In the genomic region with DNA sequence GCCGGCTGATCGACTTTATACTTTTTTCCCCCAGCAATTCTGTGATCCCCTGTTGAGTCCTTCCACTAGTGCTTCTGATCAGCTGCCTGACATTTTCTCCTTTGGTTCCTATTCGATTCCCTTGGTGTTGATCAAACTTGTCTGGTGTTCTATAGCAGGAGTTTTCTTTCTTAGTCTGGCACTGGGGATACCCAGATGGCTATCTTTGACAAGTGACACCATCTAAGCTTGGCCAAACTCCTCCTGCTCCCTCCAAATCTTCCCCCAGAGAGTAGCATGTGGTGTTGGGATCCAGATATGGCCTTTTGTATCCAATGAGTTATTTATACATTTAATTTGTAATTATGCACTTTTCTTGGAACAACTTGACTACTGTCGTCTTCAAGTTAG, we compare ENCODE assay signal across 17 mouse cellular contexts.
A peak's percentile ranks its signal among the peaks of the same experiment; 100 is the strongest.
DNase-seq lines count a peak whose midpoint lies in the region; ATAC-seq and TF ChIP-seq lines count a peak whose summit lies in the region.
"Had no signal": no experiment of that assay in that cellular context is flagged by ENCODE, and none has a peak within 500 bp of the region (broad histone marks: within the 10 kb centered on the region; RNA-seq: fewer than 3 reads in every experiment).

No protein-coding gene starts in this region.

- no peaks in the 10 kb centered on the region for H3K9me3 ChIP-seq in hindbrain, embryonic 10.5 days
- no peaks in the 10 kb centered on the region for H3K9me3 ChIP-seq in hindbrain, embryonic 13.5 days
- H3K9me3 ChIP-seq in lung, embryonic 16.5 days (ENCODE audit: control insufficient read depth, low read length), result no peaks in the 10 kb centered on the region
- H3K9me3 ChIP-seq in limb, embryonic 11.5 days (ENCODE audit: control insufficient read depth, low read length), result no peaks in the 10 kb centered on the region

- WGBS in hindbrain, embryonic 10.5 days, result 35% methylated on average over 4 of the region's 4 CpGs
- WGBS in hindbrain, embryonic 13.5 days, result 38% methylated on average over 4 of the region's 4 CpGs
- WGBS in lung, embryonic 16.5 days, result 27% methylated on average over 4 of the region's 4 CpGs
- 19% methylated on average over 4 of the region's 4 CpGs for WGBS in limb, embryonic 11.5 days

- H3ac ChIP-seq in myocyte (ENCODE audit: control insufficient read depth, insufficient read length), result no peak overlapping the region

- TF ChIP-seq POLR2A in myocyte (IDR thresholded peaks at IDR 0.05; ENCODE audit: insufficient read length, low read depth), result no peak

- H3K79me2 ChIP-seq in myocyte (ENCODE audit: control insufficient read depth, insufficient read depth), result no peaks in the 10 kb centered on the region

- no peaks in the 10 kb centered on the region for H3K36me3 ChIP-seq in hindbrain, embryonic 10.5 days
- no peaks in the 10 kb centered on the region for H3K36me3 ChIP-seq in hindbrain, embryonic 13.5 days
- no peaks in the 10 kb centered on the region for H3K36me3 ChIP-seq in lung, embryonic 16.5 days (ENCODE audit: control insufficient read depth, insufficient read depth, low read length)
- no peaks in the 10 kb centered on the region for H3K36me3 ChIP-seq in limb, embryonic 11.5 days (ENCODE audit: control insufficient read depth, insufficient read depth, low read length)
- H3K36me3 ChIP-seq in myocyte (ENCODE audit: control insufficient read depth, insufficient read depth), result no peaks in the 10 kb centered on the region

- peak overlapping the region; percentile 81 for H3K27ac ChIP-seq in hindbrain, embryonic 10.5 days
- H3K27ac ChIP-seq in hindbrain, embryonic 13.5 days, result no peak overlapping the region; the same call in 1 of the 2 replicates
- H3K27ac ChIP-seq in lung, embryonic 16.5 days (ENCODE audit: low read length), result peak overlapping the region; percentile 56; the same call in 1 of the 2 replicates
- H3K27ac ChIP-seq in limb, embryonic 11.5 days (replicated peaks; ENCODE audit: low read depth, low read length), result no peak overlapping the region

- no peaks in the 10 kb centered on the region for H3K27me3 ChIP-seq in hindbrain, embryonic 10.5 days (ENCODE audit: insufficient read depth, poor library complexity, severe bottlenecking)
- H3K27me3 ChIP-seq in hindbrain, embryonic 13.5 days, result no peaks in the 10 kb centered on the region
- no peaks in the 10 kb centered on the region for H3K27me3 ChIP-seq in lung, embryonic 16.5 days (ENCODE audit: control insufficient read depth, insufficient read depth, low read depth, low read length)
- H3K27me3 ChIP-seq in limb, embryonic 11.5 days (ENCODE audit: control insufficient read depth, insufficient read depth, low read length), result no peaks in the 10 kb centered on the region
- no peaks in the 10 kb centered on the region for H3K27me3 ChIP-seq in myocyte (ENCODE audit: control insufficient read depth, insufficient read depth, insufficient read length)
- H3K27me3 ChIP-seq: Patski had no signal

- H3K4me1 ChIP-seq in hindbrain, embryonic 10.5 days (replicated peaks), result peaks cover 27% of the 10 kb centered on the region
- peaks cover 14% of the 10 kb centered on the region for H3K4me1 ChIP-seq in hindbrain, embryonic 13.5 days (replicated peaks)
- H3K4me1 ChIP-seq in lung, embryonic 16.5 days (replicated peaks; ENCODE audit: control insufficient read depth, insufficient read depth, low read length), result no peaks in the 10 kb centered on the region; the same call in 1 of the 2 replicates
- peaks cover 4% of the 10 kb centered on the region; the same call in 1 of the 2 replicates for H3K4me1 ChIP-seq in limb, embryonic 11.5 days (ENCODE audit: control insufficient read depth, insufficient read depth, low read length)

- no peak for DNase-seq in hindbrain, embryonic 10.5 days (ENCODE audit: low spot score)
- no peak for DNase-seq in lung, postnatal 25 days (ENCODE audit: low spot score)
- DNase-seq in limb, embryonic 11.5 days (ENCODE audit: low spot score), result no peak
- no peak for DNase-seq in embryo, embryonic 11 days
- DNase-seq: adrenal gland, postnatal 14 days; cerebellum, adult 11-12 months; gastrocnemius, postnatal 36 days; kidney, postnatal 25 days; layer of hippocampus, adult 9-11 months; liver, postnatal 0 days; right cerebral cortex, postnatal 4 days; thymus, postnatal 14 days had no signal

- H3K4me3 ChIP-seq in hindbrain, embryonic 10.5 days, result no peak overlapping the region
- no peak overlapping the region for H3K4me3 ChIP-seq in hindbrain, embryonic 13.5 days
- H3K4me3 ChIP-seq in lung, embryonic 16.5 days (ENCODE audit: low read length), result no peak overlapping the region
- no peak overlapping the region for H3K4me3 ChIP-seq in limb, embryonic 11.5 days (ENCODE audit: low read depth, low read length)
- no peak overlapping the region for H3K4me3 ChIP-seq in myocyte

- H3K9ac ChIP-seq in hindbrain, embryonic 13.5 days, result no peak overlapping the region
- H3K9ac ChIP-seq in lung, embryonic 16.5 days (ENCODE audit: low read length), result no peak overlapping the region
- no peak overlapping the region for H3K9ac ChIP-seq in limb, embryonic 11.5 days (ENCODE audit: low read length)
- H3K9ac ChIP-seq: liver, postnatal 0 days had no signal

- no peak for ATAC-seq in hindbrain, embryonic 13.5 days (ENCODE audit: low FRiP score)
- ATAC-seq in lung, embryonic 16.5 days (ENCODE audit: low read depth), result peak; percentile 51
- 0 out of 2 replicates have a peak, but pooled peaks have one; percentile 15 for ATAC-seq in limb, embryonic 11.5 days (ENCODE audit: insufficient number of reproducible peaks, low FRiP score, low TSS enrichment, low read depth)
- ATAC-seq: activated CD4-positive, CD25-positive, alpha-beta regulatory T cell, adult 4 months; liver, postnatal 0 days; Patski had no signal

- H3K4me2 ChIP-seq in hindbrain, embryonic 13.5 days, result no peak overlapping the region
- no peak overlapping the region for H3K4me2 ChIP-seq in lung, embryonic 16.5 days (ENCODE audit: low read depth, low read length)
- H3K4me2 ChIP-seq in limb, embryonic 11.5 days (ENCODE audit: low read depth, severe bottlenecking), result no peak overlapping the region
- peak overlapping the region; percentile 76 for H3K4me2 ChIP-seq in myocyte (ENCODE audit: low read depth)

TF ChIP-seq in myocyte, 11 proteins besides CTCF, POLR2A, EP300 and RAD21:
- TF ChIP-seq E2F4 (IDR thresholded peaks at IDR 0.05; ENCODE audit: insufficient read depth), result no peak
- TF ChIP-seq REST (IDR thresholded peaks at IDR 0.05; ENCODE audit: insufficient read depth, insufficient read length), result no peak
- no peak for TF ChIP-seq CEBPB (IDR thresholded peaks at IDR 0.05; ENCODE audit: insufficient read depth, poor library complexity, severe bottlenecking)
- no peak for TF ChIP-seq USF1 (IDR thresholded peaks at IDR 0.05; ENCODE audit: low read depth)
- TF ChIP-seq MYOG (IDR thresholded peaks at IDR 0.05; ENCODE audit: control insufficient read depth in 1 of 3, insufficient read depth in 1 of 3, insufficient read length in 2 of 3, low read depth in 2 of 3), result no peak
- TF ChIP-seq MYOD1 (IDR thresholded peaks at IDR 0.05; ENCODE audit: control insufficient read depth in 1 of 3, insufficient read length in 2 of 3, low read depth in 2 of 3), result no peak
- TF ChIP-seq POLR2AphosphoS2 (IDR thresholded peaks at IDR 0.05; ENCODE audit: insufficient read length, low read depth), result no peak
- no peak for TF ChIP-seq MAX (IDR thresholded peaks at IDR 0.05; ENCODE audit: low read depth)
- TF ChIP-seq TCF3 (IDR thresholded peaks at IDR 0.05; ENCODE audit: insufficient read length, low read depth), result no peak
- TF ChIP-seq SRF (IDR thresholded peaks at IDR 0.05; ENCODE audit: control insufficient read depth, insufficient read length, low read depth), result no peak
- no peak for TF ChIP-seq TCF12 (IDR thresholded peaks at IDR 0.05; ENCODE audit: insufficient read depth, poor library complexity, severe bottlenecking)

Comparison
In these comparisons a context has a peak if more than half of its experiments do, and no peak if none do; other contexts are left out.
1. H3K27ac ChIP-seq: peak in hindbrain, embryonic 10.5 days (single experiment) and lung, embryonic 16.5 days (single experiment); none in hindbrain, embryonic 13.5 days (single experiment) and limb, embryonic 11.5 days (single experiment).